Mouse (Mus musculus) midbrain, embryonic 10.5 days (tissue): ENCODE measurements at regions not wholly inside any gene's neighbourhood (a gene's known extent, or its start where the extent isn't known, plus 50 kb on each side); places are given as distances from the start of the nearest gene placed in this dataset.

Experiments used
- DNase-seq: peaks from one replicate; pipeline ENCODE4 v3.0.0-alpha.2; 2017; ENCODE audit warnings: low spot score
- H3K27ac ChIP-seq: fragments of 300-500 bp; sonication (generic); replicated peaks from 2 replicates; pipeline ENCODE4 v1.5.1; 2016; ENCODE audit warnings: mild to moderate bottlenecking
- H3K27me3 ChIP-seq: fragments of 300-500 bp; sonication (generic); 2 replicates; pipeline ENCODE4 v1.6.1; 2016; ENCODE audit warnings: low read depth, mild to moderate bottlenecking; ENCODE audit not compliant: poor library complexity, severe bottlenecking
- H3K36me3 ChIP-seq: fragments of 300-500 bp; sonication (generic); 2 replicates; pipeline ENCODE4 v1.6.1; 2016; ENCODE audit warnings: mild to moderate bottlenecking, moderate library complexity
- H3K4me1 ChIP-seq: fragments of 300-500 bp; sonication (generic); 2 replicates; pipeline ENCODE4 v1.6.1; 2016
- H3K4me3 ChIP-seq: fragments of 300-500 bp; sonication (generic); 2 replicates; pipeline ENCODE4 v1.5.1; 2016; ENCODE audit warnings: mild to moderate bottlenecking, moderate library complexity
- H3K9me3 ChIP-seq: fragments of 300-500 bp; sonication (generic); replicated peaks from 2 replicates; pipeline ENCODE4 v1.6.1; 2016; ENCODE audit warnings: mild to moderate bottlenecking
- WGBS: fragments of 180-500 bp; shearing (Covaris S2); methylation state at CpG from one replicate; pipeline ENCODE4 v1.1.7; 2016; 5-methylcytosine and 5-hydroxymethylcytosine counted together

DNA sequence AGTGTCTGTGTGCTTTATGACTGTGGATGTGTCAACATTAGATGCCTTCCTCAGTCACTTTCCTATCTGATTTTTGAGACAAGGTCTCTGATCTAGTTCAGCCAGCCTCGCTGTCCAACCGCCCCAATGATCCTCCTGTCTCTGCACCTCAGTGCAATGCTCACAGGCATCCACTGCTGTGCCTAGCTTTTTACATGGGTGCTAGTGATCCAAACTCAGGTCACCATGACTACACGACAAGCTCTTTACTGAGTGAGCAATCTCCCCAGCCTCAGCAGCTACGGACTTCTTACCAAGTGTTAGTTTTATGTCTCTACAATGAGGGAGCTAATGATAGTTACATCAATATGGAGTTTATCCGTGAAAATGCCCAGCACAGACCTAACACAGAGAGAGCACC lies 77.1 kb upstream of the Ctnnb1 start:
- Histone ChIP-seq H3K4me3 (no peak overlapping the region), H3K4me1 (peaks cover 6% of the 10 kb centered on the region), H3K27ac (no peak overlapping the region), H3K36me3 (no peaks in the 10 kb centered on the region), H3K27me3 (no peaks in the 10 kb centered on the region), H3K9me3 (no peaks in the 10 kb centered on the region)
- 90% methylated on average over 5 of the region's 5 CpGs for WGBS
- no peak for DNase-seq

DNA sequence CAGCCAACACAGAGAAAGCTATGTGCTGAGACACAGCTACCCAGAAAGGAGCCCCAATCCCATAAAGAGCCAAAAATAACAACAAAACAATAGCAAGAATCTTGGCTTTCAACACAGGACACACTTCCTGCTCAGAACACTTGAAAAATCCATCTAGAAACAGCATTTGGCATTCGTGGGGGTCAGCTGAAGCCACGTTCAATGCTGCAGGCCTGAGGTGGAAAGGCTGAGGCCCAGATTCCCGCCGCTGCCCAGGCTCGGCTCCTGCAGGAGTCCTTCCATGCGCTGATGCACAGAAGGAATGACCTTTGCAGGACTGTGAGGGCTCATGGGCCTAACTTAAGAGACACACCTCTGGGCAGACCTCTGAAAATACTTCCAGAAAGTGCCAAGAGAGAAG lies 76.4 kb upstream of the Ctnnb1 start:
- Histone ChIP-seq H3K4me3 (no peak overlapping the region), H3K36me3 (no peaks in the 10 kb centered on the region), H3K27me3 (no peaks in the 10 kb centered on the region), H3K4me1 (peaks cover 6% of the 10 kb centered on the region), H3K27ac (peak overlapping the region; percentile 19; the same call in 1 of the 2 replicates), H3K9me3 (no peaks in the 10 kb centered on the region)
- DNase-seq = no peak
- 79% methylated on average over 6 of the region's 6 CpGs for WGBS

DNA sequence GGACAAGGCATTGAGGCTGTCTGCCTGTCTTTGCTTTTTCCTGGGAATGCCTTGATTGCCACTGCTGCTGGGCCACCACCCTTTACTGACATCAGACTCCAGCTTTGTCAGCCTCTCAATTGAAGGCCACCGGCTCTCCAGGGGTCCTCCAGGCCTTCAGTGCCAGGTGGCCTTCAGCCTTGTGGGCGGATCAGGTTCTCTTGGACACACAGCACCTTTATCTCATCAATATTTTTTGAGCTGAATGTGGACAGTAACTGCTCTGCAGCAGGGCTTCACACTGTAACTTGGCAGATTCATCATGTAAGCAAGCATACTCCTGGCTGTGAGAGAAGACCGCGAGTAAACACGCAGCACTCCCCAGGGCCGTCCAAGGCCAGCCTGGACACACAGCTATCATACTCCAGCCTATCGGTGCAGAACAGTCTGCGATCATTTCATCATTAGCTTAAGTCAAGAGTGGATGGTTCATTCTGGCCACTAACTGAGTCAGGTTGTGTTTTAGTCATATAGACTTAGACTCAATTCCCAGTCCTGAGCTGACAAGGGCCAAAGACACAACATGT lies 75.9 kb upstream of the Ctnnb1 start:
- DNase-seq = no peak
- Histone ChIP-seq H3K4me1 (peaks cover 6% of the 10 kb centered on the region), H3K27me3 (no peaks in the 10 kb centered on the region), H3K9me3 (no peaks in the 10 kb centered on the region), H3K27ac (peak overlapping the region; percentile 19; the same call in 1 of the 2 replicates), H3K4me3 (no peak overlapping the region), H3K36me3 (no peaks in the 10 kb centered on the region)
- 94% methylated on average over 8 of the region's 8 CpGs for WGBS

DNA sequence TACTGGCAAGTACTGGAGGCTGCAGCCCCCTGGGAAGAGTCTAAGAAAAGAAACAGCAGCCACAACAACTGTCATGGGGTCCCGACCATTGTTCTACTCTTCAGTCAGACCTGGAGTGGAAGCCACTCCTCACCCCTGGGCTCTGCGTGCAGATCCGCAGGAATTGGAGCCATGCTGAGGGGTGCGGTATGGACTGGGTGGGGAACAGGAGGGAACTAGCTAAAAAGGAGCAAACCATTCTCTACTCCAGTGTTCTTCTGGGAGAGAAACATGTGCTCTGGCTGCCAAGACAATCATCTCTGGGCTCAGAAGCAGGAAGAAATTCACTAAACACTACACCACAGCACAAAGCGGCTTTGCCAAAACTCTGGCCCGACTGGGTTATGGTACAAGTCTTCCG lies 74.7 kb upstream of the Ctnnb1 start:
- Histone ChIP-seq H3K4me3 (no peak overlapping the region), H3K9me3 (no peaks in the 10 kb centered on the region), H3K36me3 (no peaks in the 10 kb centered on the region), H3K27me3 (no peaks in the 10 kb centered on the region), H3K4me1 (peaks cover 6% of the 10 kb centered on the region), H3K27ac (0 out of 2 replicates have a peak overlapping the region, but pooled peaks have one; percentile 33)
- 63% methylated on average over 7 of the region's 7 CpGs for WGBS
- DNase-seq = no peak

DNA sequence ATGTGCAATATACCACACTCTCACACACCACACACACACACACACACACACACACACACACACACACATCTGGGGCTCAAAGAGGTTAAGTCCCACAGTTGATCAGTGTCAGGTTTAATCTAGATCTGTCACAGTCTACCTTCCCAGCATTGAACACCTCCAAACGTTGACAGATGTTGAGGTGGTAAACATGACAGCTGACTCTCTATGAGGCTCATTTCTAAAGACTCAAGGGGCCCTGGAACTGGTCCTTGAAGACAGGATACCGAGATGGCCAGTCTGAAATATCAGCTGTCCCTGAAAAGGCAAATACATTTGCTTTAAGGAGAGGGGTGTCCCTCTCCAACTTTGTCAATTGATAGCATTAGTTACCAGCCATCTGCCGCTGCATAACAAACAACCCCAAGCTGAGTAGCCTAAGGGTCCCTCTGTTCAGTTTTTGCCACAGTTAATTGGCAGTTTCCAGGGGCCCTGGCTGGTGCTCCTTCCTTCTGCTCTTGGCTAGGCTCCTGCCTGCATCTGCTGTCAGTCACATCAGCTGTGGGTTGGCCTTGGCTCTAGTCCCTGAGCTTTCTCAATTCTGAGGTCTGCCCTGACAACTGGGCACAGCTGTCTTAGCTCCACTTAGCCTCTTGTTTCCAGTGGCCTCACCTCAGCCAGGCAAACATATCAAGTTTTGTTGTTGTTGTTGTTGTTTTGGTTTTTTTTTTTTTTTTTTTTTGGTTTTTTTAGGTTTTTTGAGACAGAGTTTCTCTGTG lies 73.5 kb upstream of the Ctnnb1 start:
- WGBS = 66% methylated on average over 3 of the region's 3 CpGs
- no peak for DNase-seq
- Histone ChIP-seq H3K36me3 (no peaks in the 10 kb centered on the region), H3K9me3 (no peaks in the 10 kb centered on the region), H3K27me3 (no peaks in the 10 kb centered on the region), H3K27ac (no peak overlapping the region), H3K4me1 (peaks cover 6% of the 10 kb centered on the region), H3K4me3 (no peak overlapping the region)

DNA sequence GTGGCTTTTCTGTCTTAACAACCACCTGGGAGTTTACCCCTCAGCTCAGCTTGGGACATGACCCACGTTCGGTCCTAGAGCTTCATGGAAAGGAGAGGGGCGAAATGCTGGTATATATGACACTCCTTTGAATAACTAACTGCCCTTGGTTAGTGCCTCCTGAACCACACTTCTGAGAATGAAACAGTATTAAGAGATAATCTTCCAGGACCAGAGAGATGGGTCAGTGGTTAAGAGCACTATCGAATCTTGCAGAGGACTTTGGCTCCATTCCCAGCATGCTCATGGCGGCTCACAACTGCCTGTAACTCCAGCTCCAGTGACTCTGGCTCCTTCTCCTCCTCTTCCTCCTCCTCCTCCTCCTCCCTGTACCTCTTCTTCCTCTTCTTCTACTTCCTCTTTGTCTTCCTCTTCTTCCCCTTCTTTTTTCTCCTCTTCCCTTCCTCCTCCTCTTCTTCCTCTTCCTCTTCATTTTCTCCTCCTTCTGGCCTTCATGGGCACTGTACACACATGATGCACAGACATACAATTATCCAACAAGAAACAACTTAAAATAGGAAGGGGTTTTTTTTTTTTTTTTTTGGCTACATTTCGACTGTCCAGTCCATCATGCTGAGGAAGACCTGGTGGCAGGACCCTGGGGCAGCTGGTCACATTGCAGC lies 71.0 kb upstream of the Ctnnb1 start:
- H3K27ac ChIP-seq = 0 out of 2 replicates have a peak overlapping the region, but pooled peaks have one; percentile 6
- no peaks in the 10 kb centered on the region for H3K9me3 ChIP-seq
- 90% methylated on average over 6 of the region's 6 CpGs for WGBS
- no peak for DNase-seq
- H3K36me3 ChIP-seq = no peaks in the 10 kb centered on the region
- peaks cover 24% of the 10 kb centered on the region for H3K4me1 ChIP-seq
- no peak overlapping the region for H3K4me3 ChIP-seq
- no peaks in the 10 kb centered on the region for H3K27me3 ChIP-seq

DNA sequence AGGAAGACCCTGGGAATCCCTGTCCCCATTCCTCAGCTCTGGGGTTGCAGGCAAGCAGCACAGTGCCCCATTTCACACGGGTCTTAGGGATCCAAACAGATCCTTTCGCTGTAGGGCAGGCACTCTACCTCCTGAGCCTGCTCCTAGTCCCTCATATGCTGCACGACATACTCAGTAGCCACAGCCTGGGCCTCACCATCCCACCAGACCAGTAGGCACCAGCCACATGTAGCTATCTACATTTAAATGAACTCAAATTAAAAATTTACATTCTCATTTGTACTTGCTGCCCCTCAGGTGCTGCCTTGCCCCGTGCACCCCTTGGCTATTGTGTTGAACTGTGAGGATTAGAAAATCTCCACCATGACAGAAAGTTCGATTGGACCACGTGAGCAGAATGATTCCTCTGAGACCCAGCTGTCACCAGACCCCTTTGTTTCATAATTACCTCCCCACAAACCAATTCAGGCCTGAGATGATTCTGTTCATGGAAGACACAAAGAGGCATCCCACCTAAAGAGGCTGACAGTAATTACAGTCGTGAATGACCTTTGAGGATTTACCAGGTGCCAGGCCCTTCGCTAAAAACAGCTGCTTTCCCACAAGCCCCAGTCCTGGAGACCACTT lies 67.9 kb upstream of the Ctnnb1 start:
- Histone ChIP-seq H3K36me3 (no peaks in the 10 kb centered on the region), H3K9me3 (no peaks in the 10 kb centered on the region), H3K27ac (peak overlapping the region; percentile 59; the same call in 1 of the 2 replicates), H3K4me3 (no peak overlapping the region), H3K27me3 (no peaks in the 10 kb centered on the region), H3K4me1 (peaks cover 28% of the 10 kb centered on the region)
- 64% methylated on average over 8 of the region's 8 CpGs for WGBS
- DNase-seq = no peak

DNA sequence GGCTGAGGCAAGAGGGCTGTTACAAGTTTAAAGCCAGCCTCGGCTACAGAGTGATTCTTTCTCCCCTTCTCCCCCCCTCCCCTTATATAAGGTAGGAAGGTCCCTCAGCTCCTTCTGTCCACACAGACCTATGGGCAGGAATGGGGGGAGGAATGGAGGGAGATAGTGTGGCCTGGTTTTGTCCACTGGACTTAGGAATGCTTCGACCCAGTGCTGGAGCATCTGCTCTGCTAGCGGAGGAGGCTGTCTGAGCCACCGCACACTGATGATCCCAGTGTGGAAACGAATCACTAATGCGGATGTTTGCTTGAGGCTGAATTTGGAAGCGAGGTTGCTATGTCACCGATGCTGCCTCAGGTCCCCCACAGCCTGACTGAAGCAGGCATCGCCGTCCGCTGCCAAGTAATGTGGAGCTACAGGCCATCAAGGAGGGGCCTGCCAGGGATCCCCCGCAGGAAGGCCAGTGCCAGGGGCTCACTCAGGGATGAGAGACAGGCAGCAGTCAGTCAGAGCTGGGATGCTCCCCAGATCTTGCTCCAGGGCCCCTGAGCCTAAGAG lies 67.1 kb upstream of the Ctnnb1 start:
- peaks cover 32% of the 10 kb centered on the region for H3K4me1 ChIP-seq
- WGBS = 79% methylated on average over 12 of the region's 12 CpGs
- H3K36me3 ChIP-seq = no peaks in the 10 kb centered on the region
- no peak overlapping the region for H3K4me3 ChIP-seq
- no peaks in the 10 kb centered on the region for H3K9me3 ChIP-seq
- H3K27me3 ChIP-seq = no peaks in the 10 kb centered on the region
- peak; percentile 17 for DNase-seq
- peak overlapping the region; percentile 59; the same call in 1 of the 2 replicates for H3K27ac ChIP-seq

DNA sequence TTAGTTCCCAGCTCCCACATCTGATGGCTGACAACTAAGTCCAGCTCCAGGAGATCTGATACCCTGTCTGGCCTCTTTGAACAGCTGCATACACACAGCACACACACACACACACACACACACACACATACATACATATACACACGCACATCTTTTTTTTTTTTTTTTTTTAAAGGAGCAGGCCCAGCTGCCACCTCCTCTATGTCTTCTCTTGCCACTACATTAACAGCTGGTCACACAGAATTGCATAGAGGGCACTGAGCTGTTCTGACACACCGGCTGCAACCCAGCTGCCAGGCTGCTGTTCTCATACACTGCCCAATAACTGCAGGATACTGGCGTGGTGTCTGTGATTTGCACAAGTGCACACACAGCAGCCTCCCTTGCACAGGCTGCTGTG lies 64.6 kb upstream of the Ctnnb1 start:
- Histone ChIP-seq H3K27ac (no peak overlapping the region), H3K4me3 (no peak overlapping the region), H3K36me3 (no peaks in the 10 kb centered on the region), H3K27me3 (no peaks in the 10 kb centered on the region), H3K9me3 (no peaks in the 10 kb centered on the region), H3K4me1 (peaks cover 34% of the 10 kb centered on the region)
- no peak for DNase-seq
- 79% methylated on average over 3 of the region's 3 CpGs for WGBS

DNA sequence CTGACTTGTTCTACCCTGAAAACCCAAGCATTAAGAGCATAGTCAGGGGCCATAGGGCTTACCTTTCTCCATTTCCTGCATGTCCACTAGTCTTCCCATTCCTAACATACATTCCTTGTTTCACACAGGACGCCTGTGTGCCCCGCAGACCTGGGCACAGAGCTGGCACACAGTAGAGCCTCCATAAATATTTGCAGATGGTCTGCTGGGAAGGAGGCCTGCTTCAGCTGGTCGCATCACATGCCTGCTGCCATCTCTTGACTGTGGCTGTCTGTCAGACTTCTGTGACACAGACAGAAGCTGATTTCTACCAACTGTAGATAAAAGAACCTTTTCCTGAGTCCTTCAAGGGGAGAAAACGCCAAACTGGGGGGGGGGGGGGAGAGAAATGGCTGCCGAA lies 62.8 kb upstream of the Ctnnb1 start:
- Histone ChIP-seq H3K36me3 (no peaks in the 10 kb centered on the region), H3K27ac (no peak overlapping the region; the same call in 1 of the 2 replicates), H3K9me3 (no peaks in the 10 kb centered on the region), H3K4me3 (no peak overlapping the region), H3K27me3 (no peaks in the 10 kb centered on the region), H3K4me1 (peaks cover 36% of the 10 kb centered on the region)
- 77% methylated on average over 5 of the region's 5 CpGs for WGBS
- DNase-seq = no peak

DNA sequence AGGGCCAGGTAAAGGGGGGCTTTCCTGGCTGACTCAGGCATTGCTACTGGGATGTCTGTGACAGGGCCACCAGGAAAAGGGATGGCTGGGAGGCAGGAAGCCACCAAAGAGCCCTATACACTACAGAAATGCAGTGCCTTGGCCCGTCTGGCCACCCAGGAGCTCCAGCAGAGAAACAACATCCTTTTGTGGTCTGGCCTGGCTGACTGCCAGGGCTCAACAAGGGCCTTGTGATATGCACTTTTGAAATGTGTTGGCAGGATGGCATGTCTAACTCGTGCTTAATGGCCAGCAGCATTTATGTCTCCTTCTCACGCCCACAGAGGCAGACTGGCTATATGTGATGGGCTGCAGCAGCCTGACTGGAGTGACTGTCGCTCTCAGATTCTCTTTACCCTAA lies 62.3 kb upstream of the Ctnnb1 start:
- no peaks in the 10 kb centered on the region for H3K27me3 ChIP-seq
- H3K27ac ChIP-seq = no peak overlapping the region; the same call in 1 of the 2 replicates
- no peak overlapping the region for H3K4me3 ChIP-seq
- no peaks in the 10 kb centered on the region for H3K9me3 ChIP-seq
- no peaks in the 10 kb centered on the region for H3K36me3 ChIP-seq
- WGBS = 71% methylated on average over 4 of the region's 4 CpGs
- peaks cover 33% of the 10 kb centered on the region for H3K4me1 ChIP-seq
- DNase-seq = no peak

DNA sequence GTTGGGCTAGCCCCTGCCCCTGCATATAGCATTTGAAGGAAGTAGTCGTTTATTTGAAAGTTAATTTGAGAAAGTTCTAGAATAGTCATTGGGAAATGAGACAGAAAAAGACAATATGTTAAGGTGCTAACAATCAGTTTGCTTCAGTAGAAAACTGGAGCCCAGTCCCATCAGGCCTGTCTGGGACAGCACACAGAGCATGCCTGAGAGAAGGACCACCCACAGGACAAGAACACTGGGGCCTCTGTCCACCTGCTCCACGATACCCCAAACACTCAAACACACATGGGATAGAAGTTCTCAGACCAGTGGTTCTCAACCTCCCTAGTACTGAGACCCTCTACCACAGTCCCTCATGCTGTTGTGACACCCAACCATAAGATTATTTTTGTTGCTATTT lies 61.2 kb upstream of the Ctnnb1 start:
- no peaks in the 10 kb centered on the region for H3K27me3 ChIP-seq
- H3K36me3 ChIP-seq = no peaks in the 10 kb centered on the region
- H3K4me1 ChIP-seq = peaks cover 23% of the 10 kb centered on the region
- H3K27ac ChIP-seq = no peak overlapping the region
- H3K4me3 ChIP-seq = no peak overlapping the region
- no peak for DNase-seq
- H3K9me3 ChIP-seq = no peaks in the 10 kb centered on the region
- 82% methylated on average over 2 of the region's 2 CpGs for WGBS
